Mouse (Mus musculus): ENCODE measurements around the gene Cavin1.
A peak's percentile ranks its signal among the peaks of the same experiment; 100 is the strongest.

The Cavin1 gene

DNA sequence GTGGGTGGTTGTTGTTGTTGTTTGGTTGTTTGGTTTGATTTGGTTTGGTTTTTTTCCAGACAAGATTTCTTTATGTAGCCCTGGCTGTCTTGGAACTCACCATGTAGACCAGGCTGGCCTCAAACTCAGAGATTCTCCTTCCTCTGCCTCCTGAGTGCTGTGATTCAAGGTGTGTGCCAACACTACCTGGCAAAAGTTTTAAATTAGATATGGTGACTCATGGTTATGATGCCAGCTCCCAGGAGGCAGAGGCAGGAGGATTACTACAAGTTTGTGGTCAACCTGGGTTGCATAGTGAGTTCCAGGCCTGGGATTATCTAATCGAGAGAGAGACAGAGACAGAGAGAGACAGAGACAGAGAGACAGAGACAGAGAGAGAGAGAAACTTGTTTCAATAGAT is 9.8 kb upstream of the Cavin1 start:
- no peak for DNase-seq

DNA sequence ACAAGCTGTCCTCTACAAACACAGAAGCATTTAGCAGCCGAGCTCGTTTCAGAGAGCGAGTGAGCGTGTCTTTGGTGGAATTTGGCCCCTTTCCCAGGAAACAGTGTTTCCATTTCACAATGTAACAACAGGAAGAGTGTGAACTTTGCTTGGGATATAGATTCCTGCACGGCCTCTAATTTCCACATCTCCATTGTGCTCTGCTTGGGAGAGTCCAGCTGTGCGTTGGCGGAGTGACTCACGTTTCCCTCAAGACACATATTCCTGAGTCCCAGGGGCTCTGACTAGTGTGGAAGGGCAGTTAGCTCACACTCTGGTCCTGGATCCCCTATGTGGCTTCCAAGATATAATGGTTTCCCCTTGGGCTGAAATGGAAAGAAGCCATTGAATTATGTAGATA is 9.2 kb upstream of the Cavin1 start:
- DNase-seq: no peak

DNA sequence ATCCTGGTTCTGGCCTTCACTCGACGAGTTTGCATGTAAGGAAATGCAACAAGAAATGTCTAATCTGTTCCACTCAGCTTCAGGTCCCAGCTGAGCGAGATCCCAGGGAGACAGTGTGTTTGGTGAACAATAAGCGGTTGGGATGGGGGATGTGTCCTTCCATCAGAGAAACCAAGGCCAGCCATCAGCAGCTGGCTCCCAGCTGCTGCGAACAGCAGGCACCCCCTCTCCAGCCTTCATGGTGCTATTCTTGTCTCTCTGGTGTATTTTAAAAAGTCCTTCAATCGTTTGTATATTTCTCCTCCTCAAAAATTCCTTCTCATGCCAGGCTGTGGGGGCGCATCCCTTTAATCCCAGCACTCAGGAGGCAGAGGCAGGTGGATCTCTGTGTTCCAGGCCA is 4.6 kb upstream of the Cavin1 start:
- no peak for DNase-seq

DNA sequence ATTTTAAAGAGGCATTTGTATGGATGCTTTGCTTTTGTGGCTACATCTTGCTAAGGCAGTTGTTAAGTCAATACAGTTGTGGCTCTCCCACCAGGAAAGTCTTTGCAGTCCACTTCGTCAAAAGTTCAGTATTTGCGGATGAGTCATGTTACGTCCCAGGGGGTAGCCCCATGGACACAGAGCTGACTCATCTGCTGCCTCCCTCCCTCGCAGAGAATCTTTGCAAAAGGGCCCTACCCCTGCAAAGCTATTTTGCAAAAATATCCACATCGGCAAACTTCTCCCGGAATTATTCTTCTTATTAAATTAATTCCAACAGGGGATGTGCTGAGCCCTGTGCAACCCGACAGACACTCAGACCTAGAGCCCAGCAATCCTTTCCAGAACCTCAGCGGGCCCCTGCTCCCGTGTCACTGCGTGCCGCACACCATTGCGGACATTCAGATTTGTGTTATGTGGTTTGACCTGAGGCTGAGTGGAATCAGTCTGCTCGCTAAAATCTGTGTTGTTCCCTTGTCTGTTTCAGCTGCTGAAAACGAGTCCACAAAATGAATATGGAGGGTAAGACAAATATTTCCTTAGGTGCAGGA is 3.8 kb upstream of the Cavin1 start:
- no peak for DNase-seq

DNA sequence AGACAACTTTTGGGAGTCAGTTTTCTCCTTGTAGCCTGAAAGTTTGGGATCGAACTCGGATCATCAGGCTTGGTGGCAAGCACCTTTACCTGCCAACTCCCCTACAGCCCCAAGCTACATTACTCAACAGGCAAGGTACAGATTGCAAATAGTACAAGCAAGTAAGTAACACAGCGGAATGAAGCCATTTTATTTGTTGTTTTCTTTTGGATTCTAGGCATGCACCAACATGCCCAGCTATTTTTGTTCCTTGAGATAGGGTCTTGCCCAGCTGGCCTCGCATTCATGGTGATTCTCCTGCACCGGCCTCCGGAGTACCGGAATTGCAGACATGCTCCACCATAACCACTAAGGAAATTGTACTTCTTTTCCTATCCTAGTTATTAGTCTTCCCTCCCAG is 2.6 kb upstream of the Cavin1 start:
- no peak for DNase-seq

DNA sequence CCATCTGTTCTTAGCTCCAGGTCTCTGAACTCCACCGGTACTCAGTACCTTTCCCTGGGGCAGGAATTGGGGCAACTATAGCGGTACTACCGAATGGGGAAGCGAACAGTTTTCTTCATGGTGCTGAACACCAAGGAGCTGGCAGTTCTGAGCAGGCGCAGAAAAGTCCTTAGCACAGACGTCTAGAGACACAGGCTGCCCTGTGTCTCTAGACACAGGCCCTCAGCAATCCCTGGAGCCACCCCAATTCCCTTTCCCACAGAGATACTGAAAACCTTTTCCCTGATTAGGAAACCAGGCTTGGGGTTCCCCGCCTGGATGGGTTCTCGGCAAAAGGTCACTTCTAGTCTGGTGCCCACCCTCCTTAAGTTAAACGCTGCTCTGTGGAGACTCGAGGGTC is 768 bp upstream of the Cavin1 start:
- DNase-seq: no peak

DNA sequence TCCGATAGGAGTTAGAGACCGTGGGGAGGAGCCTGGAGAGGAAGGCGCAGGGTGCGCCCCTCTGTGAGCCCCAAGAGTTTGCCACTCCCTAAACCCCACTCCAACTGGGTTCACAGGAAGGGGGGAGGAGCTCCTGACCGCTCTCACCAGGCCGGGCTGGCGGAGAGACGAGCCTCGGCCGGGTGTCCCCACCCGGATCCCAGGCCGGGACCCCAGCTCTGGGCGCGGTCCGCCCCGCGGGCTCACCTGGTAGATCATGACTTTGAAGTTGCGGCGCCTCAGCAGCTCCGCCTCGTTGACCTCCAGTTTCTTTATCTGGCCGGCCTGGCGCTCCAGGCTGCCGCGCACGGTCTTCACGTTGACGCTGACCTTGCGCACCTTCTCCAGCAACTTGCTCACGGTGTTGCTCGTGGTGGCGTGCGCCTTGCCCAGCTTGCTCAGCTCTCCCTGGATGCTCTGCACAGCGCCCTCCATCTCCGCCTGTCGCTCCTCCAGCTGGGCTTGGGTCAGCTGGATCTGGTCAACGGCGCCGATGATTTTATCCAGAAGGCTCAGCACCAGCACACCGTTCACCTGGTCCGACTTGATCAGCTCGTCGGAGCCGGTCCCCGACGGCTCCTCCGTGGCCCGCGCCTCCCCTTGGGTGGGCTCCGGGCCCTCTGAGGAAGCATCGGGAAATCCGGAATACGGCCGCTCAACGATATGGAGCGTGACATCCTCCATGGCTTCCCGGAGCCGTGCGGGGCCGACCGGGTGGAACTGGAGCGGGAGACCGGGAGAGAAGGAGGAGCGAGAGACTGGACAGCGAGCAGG is 737 bp downstream of the Cavin1 start:
- peak in 1 of 2 experiments; percentile 18 for DNase-seq

DNA sequence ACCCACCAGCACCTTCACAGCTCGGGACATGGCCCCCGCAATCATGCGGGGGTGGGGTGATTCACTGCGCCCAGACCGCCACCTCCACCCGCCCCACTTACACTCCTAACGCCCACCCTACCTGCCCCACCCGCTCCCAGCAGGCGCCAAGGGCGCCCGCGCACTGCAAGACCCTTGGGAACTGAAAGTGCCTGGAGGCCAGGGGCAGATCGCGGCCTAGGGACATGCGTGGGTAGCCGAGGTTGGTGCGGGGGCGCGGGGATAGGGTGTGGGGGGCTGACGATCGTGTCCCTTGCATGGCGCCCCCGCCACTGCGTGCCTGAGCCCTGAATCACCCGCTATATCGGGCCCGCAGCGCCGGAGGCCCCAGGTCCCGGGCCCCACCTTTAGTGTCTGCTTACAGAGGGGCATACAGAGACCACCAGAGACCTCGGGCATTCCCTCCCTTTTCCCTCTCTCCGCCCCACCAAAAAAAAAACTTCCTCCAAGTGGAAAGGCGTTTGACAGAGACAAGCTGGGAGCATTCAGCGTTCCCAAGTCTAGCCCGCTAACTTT is 1.4 kb downstream of the Cavin1 start:
- DNase-seq: no peak

DNA sequence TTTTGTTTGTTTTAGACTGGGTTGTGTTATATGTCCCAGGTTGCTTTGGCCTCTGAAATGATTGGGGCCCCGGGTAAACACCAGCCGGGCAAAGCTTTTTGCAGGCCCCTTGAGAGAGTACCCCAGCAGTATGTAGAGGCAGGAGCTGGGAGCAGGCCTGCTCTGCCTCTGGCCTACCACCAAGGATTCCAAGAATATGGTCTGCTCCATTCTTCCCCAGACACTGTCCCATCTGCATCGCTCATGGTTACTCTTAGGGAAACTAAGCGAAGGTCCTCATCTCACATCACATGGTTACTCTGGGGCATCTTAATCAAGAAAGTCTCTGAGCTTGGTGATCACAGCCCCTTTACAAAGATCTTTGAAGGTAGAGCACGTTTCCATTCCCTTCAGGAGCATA is 2.2 kb downstream of the Cavin1 start:
- no peak for DNase-seq

DNA sequence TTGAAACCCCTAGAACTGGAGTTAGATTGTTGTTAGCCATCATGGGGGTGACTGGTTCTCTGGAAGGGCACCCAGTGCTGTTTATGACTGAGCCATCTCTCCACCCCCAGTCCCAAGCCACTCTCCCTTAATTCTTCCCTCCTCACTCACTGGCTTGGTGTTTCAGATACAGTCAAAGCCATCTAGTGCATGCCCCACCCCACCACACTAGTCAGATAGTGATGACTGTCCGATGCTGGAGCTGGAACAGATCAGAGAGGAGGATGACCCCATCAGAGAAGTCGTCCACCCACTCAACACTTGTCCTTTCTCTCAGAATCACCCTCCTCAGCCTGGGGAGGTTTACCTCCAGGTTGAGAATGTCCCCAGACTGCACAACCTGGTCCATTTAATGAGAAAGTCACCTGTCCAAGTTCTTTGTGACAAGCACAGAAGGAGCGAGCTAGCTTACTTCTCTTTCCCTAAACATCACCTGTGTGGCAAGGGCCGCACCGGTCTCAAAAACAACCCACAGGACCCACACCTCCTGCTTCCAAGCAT is 2.7 kb downstream of the Cavin1 start:
- no peak for DNase-seq

DNA sequence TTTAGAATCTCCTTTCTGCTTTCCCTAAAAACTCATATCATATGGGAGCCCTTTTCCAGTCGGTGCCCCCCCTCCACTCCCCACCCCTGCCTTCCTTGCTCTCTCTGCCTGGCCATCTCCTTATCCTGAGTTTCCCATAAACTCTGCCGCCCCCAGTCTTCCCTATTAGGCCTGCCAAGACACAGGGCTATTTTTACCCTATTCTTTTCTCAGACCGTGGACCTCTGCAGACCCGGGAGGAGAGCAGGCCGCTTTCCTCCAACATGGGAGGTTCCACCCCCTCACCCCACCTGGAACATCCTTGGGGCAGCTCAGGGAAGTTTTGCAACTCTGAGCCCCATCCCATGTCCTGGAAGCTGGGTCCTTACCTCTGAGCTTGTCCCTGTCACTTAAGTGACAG is 3.3 kb downstream of the Cavin1 start:
- DNase-seq: no peak

DNA sequence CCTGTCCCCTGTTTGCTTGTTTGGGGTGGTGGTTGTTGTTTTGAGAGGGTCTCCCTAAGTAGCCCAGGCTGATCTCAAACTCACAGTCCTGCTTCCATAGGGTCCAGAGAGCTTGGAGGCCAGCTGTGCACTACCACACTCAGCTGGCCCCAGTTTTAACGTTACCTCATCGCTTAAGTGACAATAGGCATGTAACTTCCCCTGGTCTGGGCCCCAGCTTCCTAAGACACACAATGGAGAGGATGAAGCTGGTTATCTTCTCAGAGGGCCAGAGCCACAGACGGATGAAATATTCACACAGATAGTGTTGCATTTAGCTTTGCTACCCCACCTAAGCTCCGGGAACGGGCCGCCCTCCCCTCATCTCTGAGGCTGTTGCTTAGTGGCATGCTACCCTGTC is 4.9 kb downstream of the Cavin1 start:
- no peak for DNase-seq

DNA sequence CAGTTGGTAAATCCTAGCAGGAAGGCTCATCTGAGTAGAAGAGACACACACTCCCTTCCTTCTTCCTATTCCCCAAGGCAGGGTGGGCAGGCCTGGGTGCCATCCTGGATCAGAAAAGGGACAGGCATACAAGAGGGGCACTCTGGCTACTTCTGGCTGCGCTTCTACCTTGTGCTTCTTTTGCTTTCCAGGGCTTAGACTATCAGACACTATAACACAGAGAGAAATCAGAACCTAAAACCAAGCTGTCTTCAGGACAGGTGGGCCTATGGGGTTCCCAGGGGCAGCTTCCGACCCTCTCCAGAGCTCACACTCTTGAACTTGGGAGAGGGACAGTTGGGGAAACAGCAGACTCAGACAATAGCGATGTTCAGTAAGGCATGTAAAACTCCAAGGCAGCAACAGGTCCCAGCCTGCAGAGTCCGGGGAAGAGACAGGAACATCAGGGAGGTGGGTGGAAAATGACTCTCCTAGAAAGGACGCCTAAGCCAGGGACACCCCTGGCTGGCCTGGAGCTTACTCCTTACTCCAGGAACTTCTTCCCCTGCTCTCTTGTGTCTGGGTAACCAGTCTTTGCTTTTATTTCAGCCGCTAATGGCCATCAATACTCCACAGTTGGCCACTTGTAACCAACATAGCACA is 5.7 kb downstream of the Cavin1 start:
- no peak for DNase-seq

DNA sequence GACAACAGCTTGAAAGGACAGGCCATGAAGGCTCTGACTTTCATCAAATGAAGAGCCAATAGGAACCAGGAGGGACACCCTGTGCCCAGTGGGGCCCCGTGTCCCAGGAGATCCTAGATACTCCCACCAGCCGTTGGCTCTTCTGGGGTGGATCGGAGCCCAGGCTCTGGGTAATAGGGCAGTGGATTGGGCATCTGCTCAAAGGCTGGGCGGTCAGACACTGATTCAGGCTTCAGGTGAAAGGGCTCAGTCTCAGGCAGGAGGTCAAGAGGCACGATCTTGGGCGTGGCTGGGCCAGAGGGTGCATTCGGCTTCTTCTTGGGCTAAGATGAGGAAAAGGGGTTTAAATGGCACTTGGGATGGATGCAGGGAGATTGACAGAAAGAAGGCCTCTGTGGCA is 6.5 kb downstream of the Cavin1 start:
- DNase-seq: no peak

DNA sequence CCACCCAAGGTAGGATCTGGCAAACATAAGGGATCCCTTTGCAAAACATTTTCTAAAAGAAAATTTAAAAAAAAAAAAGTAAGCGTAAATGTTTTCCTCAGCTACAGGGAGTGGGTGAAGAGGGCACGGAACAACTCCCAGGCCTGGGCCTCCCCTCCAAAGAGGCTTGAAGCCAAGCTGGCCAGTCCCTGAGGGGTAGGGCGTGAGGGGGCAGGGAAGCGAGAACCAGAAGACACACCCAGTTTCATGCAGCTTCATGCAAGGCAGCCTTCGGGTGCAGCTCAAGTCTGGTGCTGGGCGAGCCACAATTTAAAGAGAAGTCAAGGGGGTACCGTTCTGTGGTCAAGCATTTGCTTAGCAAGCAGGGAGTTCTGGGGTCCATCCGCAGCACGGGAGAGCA is 7.0 kb downstream of the Cavin1 start:
- no peak for DNase-seq

DNA sequence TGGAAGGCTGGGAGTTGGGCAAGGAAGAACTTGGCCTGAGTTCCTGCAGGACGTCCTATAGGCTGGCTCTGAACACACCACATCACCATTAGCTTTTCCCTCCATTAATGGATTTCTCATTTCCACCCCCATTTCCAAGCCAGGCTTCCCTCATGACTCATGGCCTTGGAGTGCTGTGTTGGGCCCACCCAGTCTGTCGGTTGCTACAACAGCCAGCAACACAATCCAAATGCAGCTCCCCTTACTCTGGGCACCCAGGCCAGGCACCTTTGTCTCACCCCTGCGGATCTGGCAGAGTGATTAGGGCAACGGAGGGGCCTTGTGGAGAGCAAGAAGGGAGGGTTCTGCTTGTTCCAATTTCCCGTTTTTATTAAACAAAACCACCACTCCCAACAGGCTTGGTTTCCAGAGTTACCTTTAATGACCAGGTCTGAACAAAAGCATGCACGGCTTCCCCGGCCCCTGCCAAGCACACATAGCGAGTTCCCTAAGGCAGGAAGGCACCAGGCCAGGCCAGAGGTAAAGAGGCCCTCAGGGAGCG is 8.2 kb downstream of the Cavin1 start:
- DNase-seq: no peak

DNA sequence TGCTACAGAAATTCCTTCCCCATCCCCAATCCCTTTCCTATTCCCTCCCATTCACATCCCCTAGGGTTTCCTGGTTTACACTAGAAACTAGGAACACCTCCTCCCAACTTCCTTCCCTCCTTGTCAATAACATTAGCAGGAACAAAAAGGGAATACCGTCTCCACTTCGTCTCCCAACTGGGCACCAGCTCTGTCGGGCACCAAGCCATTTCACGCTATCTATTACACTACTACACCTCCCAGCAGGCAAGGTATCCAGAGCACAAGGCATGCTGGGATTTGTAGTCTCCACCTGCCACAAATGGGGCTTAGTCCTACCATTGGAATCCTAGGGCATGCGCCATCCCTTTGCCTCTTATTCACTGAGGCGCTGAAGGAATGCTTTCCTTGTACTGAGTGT is 10.1 kb downstream of the Cavin1 start:
- peak; percentile 62 to 68 for DNase-seq

DNA sequence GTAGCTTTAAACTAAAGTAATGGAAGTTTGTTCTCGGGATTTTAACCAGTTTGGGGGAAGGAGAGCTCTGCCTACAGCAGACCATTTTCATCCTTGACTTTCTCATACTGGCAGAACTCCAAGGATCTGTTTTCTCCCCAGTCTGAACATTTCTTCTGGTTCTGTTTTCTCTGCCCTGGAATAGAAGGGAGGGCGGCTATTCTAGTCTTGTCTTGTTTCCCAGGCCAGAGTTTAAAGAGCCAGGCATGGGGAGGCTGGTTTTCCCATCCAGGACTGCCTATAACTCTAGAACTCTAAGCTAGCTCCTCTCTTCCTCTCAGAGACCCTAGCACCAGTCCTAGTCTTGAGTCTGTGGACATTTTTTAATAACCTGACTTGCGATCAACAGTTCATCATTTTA is 10.9 kb downstream of the Cavin1 start:
- DNase-seq: no peak

DNA sequence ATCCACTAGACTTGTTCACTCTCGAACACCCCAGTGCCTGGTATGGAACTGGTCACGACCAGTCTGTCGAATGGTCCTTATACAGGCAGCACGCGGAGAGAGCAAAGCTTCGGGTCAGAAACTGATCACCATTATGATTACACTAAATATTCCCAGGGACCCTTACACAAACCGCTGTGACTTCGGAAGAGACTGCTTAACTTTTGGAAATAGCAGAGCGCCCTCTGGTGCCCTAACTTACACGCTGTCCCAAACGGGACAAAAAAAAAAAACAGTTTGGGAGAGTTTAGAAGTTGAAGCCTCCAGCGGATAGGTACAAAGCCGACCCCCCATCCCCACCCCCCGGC is 11.2 kb downstream of the Cavin1 start:
- DNase-seq: peak; percentile 64 to 65

DNA sequence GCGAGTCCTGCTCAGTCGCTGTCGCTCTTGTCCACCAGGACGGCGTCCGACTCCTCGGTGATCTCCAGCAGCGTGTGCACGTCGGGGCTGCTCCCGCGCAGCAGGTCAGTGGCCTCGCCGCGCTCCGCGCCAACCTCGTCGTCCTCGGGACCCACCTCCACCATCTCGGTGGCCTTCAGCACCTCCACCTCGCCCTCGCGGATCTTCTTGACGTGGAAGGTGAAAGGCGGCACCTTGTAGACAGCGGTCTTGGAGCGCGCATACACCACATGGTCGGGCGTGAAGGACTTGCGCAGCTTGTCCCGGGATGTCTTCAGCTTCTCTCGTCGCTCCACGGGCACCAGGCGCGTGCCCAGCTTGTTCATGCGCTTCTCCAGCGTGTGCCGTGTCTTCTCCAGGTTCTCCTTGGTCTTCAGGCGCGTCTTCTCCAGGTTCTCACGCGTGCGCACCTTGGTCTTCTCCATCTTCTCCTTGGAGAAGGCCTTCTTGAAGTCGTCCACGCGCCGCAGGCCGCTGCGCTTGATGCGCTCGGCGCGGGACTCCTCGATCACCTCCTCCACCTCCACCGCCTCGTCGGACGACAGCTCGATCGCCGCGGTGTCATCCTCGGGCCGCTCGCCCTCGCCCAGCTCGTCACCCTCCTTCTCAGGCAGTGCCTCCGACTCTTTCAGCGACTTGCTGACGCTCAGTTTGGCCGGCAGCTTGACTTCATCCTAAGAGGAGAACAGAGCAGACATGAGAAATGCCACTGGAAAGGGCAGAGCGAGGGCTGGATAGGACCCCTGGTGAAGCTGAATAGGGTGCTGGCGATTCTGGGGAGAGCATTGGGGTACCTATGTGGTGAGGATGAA is 11.8 kb downstream of the Cavin1 start:
- no peak for DNase-seq

DNA sequence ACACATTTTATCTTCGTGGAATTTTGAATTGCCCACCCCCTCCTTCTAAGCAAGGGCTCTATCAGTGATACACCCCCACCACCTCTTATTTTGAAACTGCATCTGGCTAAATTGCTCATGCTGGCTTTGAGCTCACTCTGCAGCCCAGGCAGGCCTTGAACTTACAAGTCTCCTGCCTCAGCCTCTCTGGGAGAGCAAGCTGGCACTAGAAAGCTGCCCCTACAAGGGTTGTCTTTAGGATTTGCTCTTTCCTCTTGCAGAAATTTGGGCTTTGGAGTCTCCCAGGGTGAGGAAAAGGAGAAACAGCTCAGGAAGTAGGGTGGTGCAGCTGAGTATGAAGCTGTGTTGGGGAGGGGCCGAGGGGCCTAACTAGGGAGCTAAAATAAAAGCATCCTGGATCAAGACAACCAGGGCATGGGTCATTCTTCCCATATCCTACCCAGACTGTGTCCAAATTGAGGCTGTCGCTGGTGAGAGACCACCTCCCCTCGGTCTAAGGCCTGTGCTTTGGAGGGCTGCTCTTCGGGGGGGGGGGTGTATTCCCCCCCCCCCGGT is 12.7 kb downstream of the Cavin1 start:
- DNase-seq: no peak

DNA sequence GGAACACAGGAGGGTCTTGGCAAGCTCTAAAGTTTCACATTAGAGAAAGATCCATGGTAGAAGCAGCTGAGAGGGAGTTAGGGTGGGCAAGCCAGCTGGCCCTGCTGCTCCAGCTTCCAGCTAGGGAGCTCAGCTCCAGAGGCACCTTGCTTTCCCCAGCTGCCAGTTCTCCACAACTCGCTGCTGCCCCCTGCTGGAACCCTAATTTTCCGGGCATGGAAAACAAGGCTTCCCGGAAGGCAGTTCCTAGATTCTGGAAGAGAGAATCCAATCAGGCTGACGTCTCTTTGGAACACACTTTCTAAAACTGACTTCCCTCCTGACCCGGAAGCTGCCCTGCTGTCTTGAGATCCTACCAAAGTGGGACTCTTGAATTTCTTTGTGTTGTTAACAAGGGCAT is 13.4 kb downstream of the Cavin1 start:
- peak; percentile 93 to 96 for DNase-seq
